Mouse (Mus musculus) ES-CJ7 (cell line): ENCODE data around the gene Appbp2.
"Not testable (repeated sequence)": the region's sequence is repeated elsewhere in the genome, so short reads cannot be mapped to it uniquely, and the experiment has no call there.

Experiments used
- DNase-seq: peaks from one replicate; pipeline ENCODE4 v3.0.0; 2011; ENCODE audit warnings: low read depth, low spot score

Appbp2 gene

DNA sequence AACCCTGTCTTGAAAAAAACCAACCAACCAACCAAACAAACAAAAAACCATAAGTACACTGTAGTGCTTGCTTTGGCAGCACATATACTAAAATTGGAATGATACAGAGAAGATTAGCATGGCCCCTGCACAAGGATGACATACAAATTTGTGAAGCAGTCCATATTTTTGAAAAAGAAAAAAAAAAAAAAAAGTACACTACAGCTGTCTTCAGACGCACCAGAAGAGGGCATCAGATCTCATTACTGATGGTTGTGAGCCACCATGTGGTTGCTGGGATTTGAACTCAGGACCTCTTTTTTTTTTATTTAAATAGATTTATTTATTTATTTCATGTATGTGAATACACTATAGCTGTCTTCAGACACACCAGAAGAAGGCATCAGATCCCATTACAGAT lies 71.9 kb downstream of the Appbp2 start:
- DNase-seq = not testable (repeated sequence)

DNA sequence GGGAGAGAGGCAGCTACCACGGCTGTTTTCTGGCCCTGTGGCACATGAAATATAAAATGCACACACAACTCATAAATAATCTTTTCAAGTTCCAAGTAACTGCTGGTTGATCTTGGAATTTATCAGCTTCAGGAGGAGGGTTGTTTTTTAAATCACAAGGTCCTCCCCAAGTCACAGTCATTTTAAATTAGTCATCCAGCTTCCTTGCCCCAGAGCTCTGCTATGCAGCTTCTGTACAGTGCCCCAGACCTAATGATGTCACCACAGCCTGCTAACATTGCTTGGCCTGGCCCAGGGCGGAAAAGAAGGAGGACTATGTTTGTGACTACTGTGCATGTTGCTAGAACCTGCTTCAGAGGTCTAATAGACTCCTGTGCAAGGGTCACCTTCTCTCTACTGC lies 77.6 kb downstream of the Appbp2 start:
- DNase-seq = no peak

DNA sequence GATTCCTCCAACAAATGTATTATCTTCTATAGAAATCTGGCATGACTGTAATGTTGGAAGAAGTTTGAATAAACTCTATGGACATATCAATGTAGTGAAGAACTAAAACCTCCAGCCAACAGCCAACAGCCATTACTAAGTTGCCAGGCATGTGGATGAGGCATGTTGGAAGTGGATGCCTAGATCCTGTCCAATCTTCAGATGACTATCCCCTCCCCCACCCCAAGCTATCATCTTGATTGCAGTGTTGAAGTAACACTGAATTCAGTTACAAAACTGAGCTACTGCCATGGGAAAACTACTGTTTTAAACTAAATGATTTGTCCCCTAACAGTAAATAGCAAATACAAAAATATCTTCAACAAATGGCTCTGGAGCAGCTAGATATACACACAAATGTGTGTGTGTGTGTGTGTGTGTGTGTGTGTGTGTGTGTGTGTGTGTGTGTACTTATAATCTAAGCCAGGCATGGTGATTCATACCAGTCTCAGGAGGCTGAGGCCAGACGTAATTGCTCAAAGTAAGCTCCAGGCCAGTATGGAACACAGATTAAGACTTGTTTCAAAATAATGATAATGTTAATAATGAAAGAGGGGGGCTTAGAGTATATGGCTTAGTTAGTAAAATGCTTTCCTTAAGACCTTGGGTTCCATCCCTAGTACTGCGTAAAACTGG lies 82.5 kb downstream of the Appbp2 start:
- no peak for DNase-seq

GRCm38 (mm10) chr11:85139581-85140540 lies 95.1 kb downstream of the Appbp2 start, which contains the start of gene Usp32:
Usp32 (minus strand) TSS chr11:85140161.
- peak; percentile 97 for DNase-seq

DNA sequence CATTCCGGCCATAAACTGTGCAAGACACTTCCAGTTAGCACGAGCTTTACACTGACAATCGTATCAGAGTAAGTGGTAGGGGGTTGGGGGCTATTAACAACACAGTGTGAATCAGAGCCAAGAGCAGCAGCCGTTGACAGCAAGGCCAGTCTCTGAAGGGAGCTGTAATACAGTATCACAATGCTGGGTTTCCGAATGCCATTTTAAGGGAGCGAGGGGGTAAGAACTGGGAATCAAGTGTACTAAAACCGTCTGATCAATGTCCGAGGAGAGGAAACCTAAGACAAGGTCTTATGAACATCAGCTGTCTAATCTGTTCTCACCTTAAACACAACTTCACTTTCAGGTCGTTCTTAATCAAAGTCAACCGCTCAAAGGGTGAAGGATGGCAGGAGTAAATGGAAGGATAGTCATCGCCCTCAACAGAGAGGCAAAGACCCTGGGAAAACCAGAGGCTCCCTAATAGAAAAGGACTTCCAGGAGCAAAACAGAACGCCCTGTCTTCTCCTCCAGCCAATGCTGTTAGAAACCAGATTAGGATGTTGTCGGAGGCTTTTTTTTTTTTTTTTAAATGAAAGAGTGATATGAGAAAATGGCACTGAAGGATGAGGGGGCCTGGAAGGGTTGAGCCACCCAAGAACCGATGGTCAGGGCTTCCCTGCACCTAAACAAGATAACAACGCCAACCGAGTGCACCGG lies 96.0 kb downstream of the Appbp2 start:
- DNase-seq = peak; percentile 15
